Mouse (Mus musculus): Measurements from ENCODE around the gene Slc22a4. TPM values are rescaled to one million over a fixed set of nuclear protein-coding genes. Genes with fewer than 3 reads are reported as not detected.

Slc22a4 gene
- 4.0 TPM for polyA plus RNA-seq (2012; fragmentation: generic; extraction: Trizol)
- long read RNA-seq, experiment 1, partial matches to known transcripts = 0 of 6 reads
- long read RNA-seq, experiment 1, other reads (novel, unspliced or antisense) = 0 of 6 reads
- long read RNA-seq, experiment 2, transcript Slc22a4-201 (10 exons, 2,263 nt) = major isoform, 41 of 49 reads
- long read RNA-seq, experiment 2, partial matches to known transcripts = 1 of 49 reads
- long read RNA-seq, experiment 2, other reads (novel, unspliced or antisense) = 6 of 49 reads

GRCm38 (mm10) chr11:54028044-54028951, at the start of gene Slc22a4:
Slc22a4 (minus strand) TSS chr11:54028090.
- TF ChIP-seq MAX (IDR thresholded peaks at IDR 0.05) (peak; percentile 39), FOSL1 (IDR thresholded peaks at IDR 0.05; ENCODE audit: insufficient read depth, low read length, poor library complexity, severe bottlenecking) (no peak)
- Histone ChIP-seq H3ac (ENCODE audit: control insufficient read depth, insufficient read length, low read depth) (peak within 1 kb of the TSS; percentile 74), H3K79me3 (ENCODE audit: low read depth) (no peaks in the 10 kb centered on the region), H3K27me3 (ENCODE audit: control insufficient read depth, insufficient read depth, insufficient read length) (no peaks in the 10 kb centered on the region), H3K79me2 (ENCODE audit: control insufficient read depth, insufficient read depth) (peaks cover 50% of the 10 kb centered on the region), H3K4me3 (ENCODE audit: insufficient read depth, poor library complexity, severe bottlenecking) (peak within 1 kb of the TSS; percentile 50), H3K36me3 (ENCODE audit: control insufficient read depth, insufficient read depth) (no peaks in the 10 kb centered on the region)

GRCm38 (mm10) chr11:54076101-54076500, 48.2 kb upstream of the Slc22a4 start:
- TF ChIP-seq USF1 (IDR thresholded peaks at IDR 0.05; ENCODE audit: low read depth) (no peak), FOSL1 (IDR thresholded peaks at IDR 0.05; ENCODE audit: insufficient read depth, low read length, poor library complexity, severe bottlenecking) (no peak), CTCF (IDR thresholded peaks at IDR 0.05; ENCODE audit: control insufficient read depth, insufficient read depth, insufficient read length) (no peak), MYOG (IDR thresholded peaks at IDR 0.05; ENCODE audit: control insufficient read depth, extremely low read depth, insufficient read length) (no peak), MAX (IDR thresholded peaks at IDR 0.05) (no peak), CEBPB (IDR thresholded peaks at IDR 0.05; ENCODE audit: low read depth) (no peak), MYOD1 (IDR thresholded peaks at IDR 0.05; ENCODE audit: control insufficient read depth, insufficient read length, low read depth) (no peak)
- Histone ChIP-seq H3ac (ENCODE audit: control insufficient read depth, insufficient read length, low read depth) (no peak overlapping the region), H3K79me3 (ENCODE audit: low read depth) (no peaks in the 10 kb centered on the region), H3K36me3 (ENCODE audit: control insufficient read depth, insufficient read depth) (no peaks in the 10 kb centered on the region), H3K27me3 (ENCODE audit: control insufficient read depth, insufficient read depth, insufficient read length) (no peaks in the 10 kb centered on the region), H3K79me2 (ENCODE audit: control insufficient read depth, insufficient read depth) (no peaks in the 10 kb centered on the region), H3K4me3 (ENCODE audit: insufficient read depth, poor library complexity, severe bottlenecking) (no peak overlapping the region)

GRCm38 (mm10) chr11:54075353-54075752, 47.5 kb upstream of the Slc22a4 start:
- no peaks in the 10 kb centered on the region for H3K79me2 ChIP-seq (ENCODE audit: control insufficient read depth, insufficient read depth)
- no peak overlapping the region for H3ac ChIP-seq (ENCODE audit: control insufficient read depth, insufficient read length, low read depth)
- no peak for TF ChIP-seq USF1 (IDR thresholded peaks at IDR 0.05; ENCODE audit: low read depth)
- TF ChIP-seq CTCF (IDR thresholded peaks at IDR 0.05; ENCODE audit: control insufficient read depth, insufficient read depth, insufficient read length) = no peak
- TF ChIP-seq FOSL1 (IDR thresholded peaks at IDR 0.05; ENCODE audit: insufficient read depth, low read length, poor library complexity, severe bottlenecking) = no peak
- no peak for TF ChIP-seq MAX (IDR thresholded peaks at IDR 0.05)
- TF ChIP-seq MYOG (IDR thresholded peaks at IDR 0.05; ENCODE audit: control insufficient read depth, extremely low read depth, insufficient read length) = no peak
- no peak for TF ChIP-seq CEBPB (IDR thresholded peaks at IDR 0.05; ENCODE audit: low read depth)
- TF ChIP-seq MYOD1 (IDR thresholded peaks at IDR 0.05; ENCODE audit: control insufficient read depth, insufficient read length, low read depth) = no peak
- H3K27me3 ChIP-seq (ENCODE audit: control insufficient read depth, insufficient read depth, insufficient read length) = no peaks in the 10 kb centered on the region
- no peaks in the 10 kb centered on the region for H3K79me3 ChIP-seq (ENCODE audit: low read depth)
- no peak overlapping the region for H3K4me3 ChIP-seq (ENCODE audit: insufficient read depth, poor library complexity, severe bottlenecking)
- no peaks in the 10 kb centered on the region for H3K36me3 ChIP-seq (ENCODE audit: control insufficient read depth, insufficient read depth)

GRCm38 (mm10) chr11:54073291-54073690, 45.4 kb upstream of the Slc22a4 start:
- Histone ChIP-seq H3K4me3 (ENCODE audit: insufficient read depth, poor library complexity, severe bottlenecking) (no peak overlapping the region), H3K27me3 (ENCODE audit: control insufficient read depth, insufficient read depth, insufficient read length) (no peaks in the 10 kb centered on the region), H3K79me2 (ENCODE audit: control insufficient read depth, insufficient read depth) (no peaks in the 10 kb centered on the region), H3K79me3 (ENCODE audit: low read depth) (no peaks in the 10 kb centered on the region), H3K36me3 (ENCODE audit: control insufficient read depth, insufficient read depth) (no peaks in the 10 kb centered on the region), H3ac (ENCODE audit: control insufficient read depth, insufficient read length, low read depth) (no peak overlapping the region)
- no peak for TF ChIP-seq USF1 (IDR thresholded peaks at IDR 0.05; ENCODE audit: low read depth)
- no peak for TF ChIP-seq MAX (IDR thresholded peaks at IDR 0.05)

GRCm38 (mm10) chr11:54071726-54072445, 44.0 kb upstream of the Slc22a4 start:
- Histone ChIP-seq H3K27me3 (ENCODE audit: control insufficient read depth, insufficient read depth, insufficient read length) (no peaks in the 10 kb centered on the region), H3K79me2 (ENCODE audit: control insufficient read depth, insufficient read depth) (peaks cover 5% of the 10 kb centered on the region), H3K4me3 (ENCODE audit: insufficient read depth, poor library complexity, severe bottlenecking) (no peak overlapping the region), H3K36me3 (ENCODE audit: control insufficient read depth, insufficient read depth) (no peaks in the 10 kb centered on the region), H3ac (ENCODE audit: control insufficient read depth, insufficient read length, low read depth) (no peak overlapping the region), H3K79me3 (ENCODE audit: low read depth) (no peaks in the 10 kb centered on the region)
- no peak for TF ChIP-seq MAX (IDR thresholded peaks at IDR 0.05)

Data from C2C12 (cell line).